Mouse (Mus musculus) kidney, postnatal 0 days (tissue): Measurements from ENCODE around the gene Tle3. TPM values are rescaled to one million over a fixed set of nuclear protein-coding genes. Genes with fewer than 3 reads are reported as not detected.

Experiments
- ATAC-seq: fragments of 200-750 bp; cut with Nextera tagmentation; replicated peaks from 2 replicates; pipeline ENCODE4 v1.8.0; 2017; ENCODE audit warnings: low read depth, moderate number of reproducible peaks, moderate TSS enrichment, moderate library complexity; ENCODE audit not compliant: low FRiP score
- DNase-seq: peaks from one replicate; pipeline ENCODE4 v3.0.0-alpha.2; 2016; ENCODE audit warnings: low spot score
- H3K27ac ChIP-seq: fragments of 300-500 bp; sonication (generic); 2 replicates; pipeline ENCODE4 v1.5.1; 2014; ENCODE audit warnings: mild to moderate bottlenecking
- H3K27me3 ChIP-seq: fragments of 300-500 bp; sonication (generic); 2 replicates; pipeline ENCODE4 v1.6.1; 2014; ENCODE audit warnings: low read length, mixed read lengths; ENCODE audit not compliant: insufficient read depth
- H3K36me3 ChIP-seq: fragments of 300-500 bp; sonication (generic); 2 replicates; pipeline ENCODE4 v1.6.1; 2014; ENCODE audit warnings: low read length, mixed read lengths; ENCODE audit not compliant: insufficient read depth
- H3K4me1 ChIP-seq: fragments of 300-500 bp; sonication (generic); replicated peaks from 2 replicates; pipeline ENCODE4 v1.6.1; 2014; ENCODE audit warnings: antibody characterized with exemption, low read length, mixed read lengths; ENCODE audit not compliant: insufficient read depth
- H3K4me2 ChIP-seq: fragments of 300-500 bp; sonication (generic); 2 replicates; pipeline ENCODE4 v1.6.1; 2014; ENCODE audit warnings: mild to moderate bottlenecking, low read length, moderate library complexity, mixed read lengths
- H3K4me3 ChIP-seq: fragments of 300-500 bp; sonication (generic); replicated peaks from 2 replicates; pipeline ENCODE4 v1.5.1; 2014; ENCODE audit warnings: low read depth, low read length
- H3K9ac ChIP-seq: fragments of 300-500 bp; sonication (generic); 2 replicates; pipeline ENCODE4 v1.6.1; 2014; ENCODE audit warnings: low read depth, low read length
- H3K9me3 ChIP-seq: fragments of 300-500 bp; sonication (generic); replicated peaks from 2 replicates; pipeline ENCODE4 v1.6.1; 2016; ENCODE audit warnings: low read length, inconsistent platforms, mixed read lengths
- CTCF ChIP-seq: IDR thresholded peaks from 2 replicates; pipeline ENCODE4 v1.5.1; 2016; ENCODE audit warnings: antibody characterized with exemption, low read depth, mild to moderate bottlenecking, moderate library complexity
- WGBS: fragments of 180-500 bp; shearing (Covaris S2); extraction: QIAGEN DNeasy Blood & Tissue Kit; methylation state at CpG from one replicate; pipeline ENCODE4 v1.1.7; 2014; 5-methylcytosine and 5-hydroxymethylcytosine counted together
- polyA plus RNA-seq: library from polyadenylated mRNA; unstranded; fragments of >200 nt; fragmentation: Nextera tagmentation; extraction: Ambion mirVana; gene quantifications from 2 replicates; pipeline ENCODE4 v1.2.1, GENCODE M21; 2015

Gene Tle3
- polyA plus RNA-seq, 1 experiment from 2014 or later = 22.0 TPM

DNA sequence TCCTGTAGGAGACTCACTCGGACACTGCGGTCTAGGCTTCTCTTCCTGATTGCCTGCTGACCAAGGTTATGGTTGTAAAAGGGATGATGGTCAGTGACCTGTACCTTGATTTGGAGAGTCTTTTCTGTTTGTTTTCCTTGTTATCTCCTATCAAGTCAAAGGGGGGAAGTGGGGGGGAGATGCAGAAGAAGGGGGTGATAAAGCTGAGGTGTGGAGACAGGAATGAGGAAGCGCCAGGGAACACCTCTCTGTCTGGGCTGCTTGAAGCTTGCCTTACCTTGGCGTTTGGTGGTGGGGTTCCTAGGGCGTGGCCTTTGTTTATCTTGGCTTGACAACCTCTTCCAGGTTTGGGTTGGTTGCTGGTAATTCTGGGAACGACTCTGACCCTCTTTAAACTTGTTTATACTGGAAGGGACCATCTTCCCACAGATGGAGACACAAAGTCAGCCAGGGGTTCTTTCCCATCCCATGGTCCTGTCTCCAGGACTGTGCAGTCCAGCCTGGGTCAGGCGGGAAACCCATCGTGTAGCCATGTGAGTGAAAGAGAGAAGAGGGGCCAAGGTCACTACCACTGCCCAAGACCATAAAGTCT lies 10.5 kb downstream of the Tle3 start:
- H3K27ac ChIP-seq = no peak overlapping the region
- whole genome bisulfite sequencing = 60% methylated on average over 8 of the region's 8 CpGs
- H3K36me3 ChIP-seq = peaks cover 5% of the 10 kb centered on the region; the same call in 1 of the 2 replicates
- no peak overlapping the region for H3K4me3 ChIP-seq
- H3K27me3 ChIP-seq = no peaks in the 10 kb centered on the region
- no peak overlapping the region for H3K4me2 ChIP-seq
- H3K9me3 ChIP-seq = no peaks in the 10 kb centered on the region
- no peak overlapping the region for H3K9ac ChIP-seq
- TF ChIP-seq CTCF = no peak
- no peak for DNase-seq
- H3K4me1 ChIP-seq = peaks cover 38% of the 10 kb centered on the region
- ATAC-seq = no peak

DNA sequence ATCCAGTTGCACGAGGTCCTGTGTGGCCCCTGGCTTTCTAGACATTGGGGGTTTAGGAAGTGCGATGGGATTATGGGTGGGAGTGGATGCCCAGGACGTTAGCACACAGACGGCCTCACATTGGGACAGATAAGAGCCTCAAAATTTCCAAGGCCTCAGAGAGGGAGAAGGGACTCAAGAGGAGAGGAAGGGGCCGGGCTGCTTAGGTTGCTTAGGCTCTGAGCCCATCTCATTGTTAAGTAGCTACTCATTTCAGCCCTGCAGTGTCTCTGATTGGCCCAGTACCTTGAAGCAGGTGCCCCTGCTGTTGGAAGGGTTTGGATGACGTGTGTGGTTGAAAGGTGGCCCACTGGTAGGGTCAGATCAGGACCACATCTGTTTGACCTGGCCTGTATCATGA lies 11.9 kb downstream of the Tle3 start:
- H3K27me3 ChIP-seq = no peaks in the 10 kb centered on the region
- H3K4me1 ChIP-seq = peaks cover 35% of the 10 kb centered on the region
- H3K4me3 ChIP-seq = no peak overlapping the region
- peaks cover 4% of the 10 kb centered on the region; the same call in 1 of the 2 replicates for H3K36me3 ChIP-seq
- WGBS = 84% methylated on average over 6 of the region's 6 CpGs
- no peak for TF ChIP-seq CTCF
- H3K4me2 ChIP-seq = no peak overlapping the region
- ATAC-seq = no peak
- no peak for DNase-seq
- no peaks in the 10 kb centered on the region for H3K9me3 ChIP-seq
- no peak overlapping the region for H3K9ac ChIP-seq
- H3K27ac ChIP-seq = no peak overlapping the region

DNA sequence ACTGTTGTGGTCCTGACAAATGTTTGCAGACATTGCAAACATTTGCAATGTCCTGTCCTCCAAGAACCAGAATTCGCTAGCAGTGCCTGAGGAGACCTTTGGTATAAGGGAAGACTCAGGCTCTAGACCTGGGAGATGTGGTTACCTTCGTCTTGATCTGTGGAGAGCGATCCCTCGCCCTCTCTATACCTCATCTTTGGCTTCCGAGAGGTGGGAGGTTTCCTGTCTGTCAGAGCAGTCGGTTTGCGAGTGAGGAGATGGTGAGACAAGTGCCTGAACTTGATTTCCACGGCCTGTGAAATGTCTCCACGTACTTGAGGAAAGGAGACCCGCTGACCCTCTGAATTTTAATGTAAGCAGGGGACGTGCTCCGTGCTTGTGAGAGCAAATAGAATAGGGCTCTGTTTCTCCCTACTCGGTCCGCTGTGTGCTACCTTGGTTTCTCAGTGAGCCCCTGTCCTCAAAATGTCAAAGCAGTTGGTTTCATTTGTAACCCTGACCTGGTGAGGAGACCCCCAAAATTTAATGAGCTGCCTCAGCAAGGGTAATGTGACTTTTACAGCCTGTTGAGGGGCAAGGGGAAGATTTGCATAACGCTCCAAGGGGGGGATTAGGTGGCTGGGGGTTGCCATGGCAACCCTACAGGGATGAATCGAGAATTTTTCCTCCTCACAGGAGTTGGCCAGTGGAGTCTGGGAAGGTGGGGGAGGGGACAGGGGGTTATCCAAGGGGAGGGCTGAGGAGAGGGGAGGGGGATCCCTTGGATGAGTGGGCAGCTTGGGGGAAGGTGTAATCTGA lies 12.7 kb downstream of the Tle3 start:
- H3K27ac ChIP-seq = no peak overlapping the region
- H3K4me2 ChIP-seq = no peak overlapping the region
- peaks cover 7% of the 10 kb centered on the region; the same call in 1 of the 2 replicates for H3K36me3 ChIP-seq
- H3K9ac ChIP-seq = no peak overlapping the region
- no peaks in the 10 kb centered on the region for H3K9me3 ChIP-seq
- peaks cover 38% of the 10 kb centered on the region for H3K4me1 ChIP-seq
- no peak overlapping the region for H3K4me3 ChIP-seq
- no peak for TF ChIP-seq CTCF
- no peaks in the 10 kb centered on the region for H3K27me3 ChIP-seq
- no peak for DNase-seq
- WGBS = 38% methylated on average over 16 of the region's 16 CpGs
- no peak for ATAC-seq

DNA sequence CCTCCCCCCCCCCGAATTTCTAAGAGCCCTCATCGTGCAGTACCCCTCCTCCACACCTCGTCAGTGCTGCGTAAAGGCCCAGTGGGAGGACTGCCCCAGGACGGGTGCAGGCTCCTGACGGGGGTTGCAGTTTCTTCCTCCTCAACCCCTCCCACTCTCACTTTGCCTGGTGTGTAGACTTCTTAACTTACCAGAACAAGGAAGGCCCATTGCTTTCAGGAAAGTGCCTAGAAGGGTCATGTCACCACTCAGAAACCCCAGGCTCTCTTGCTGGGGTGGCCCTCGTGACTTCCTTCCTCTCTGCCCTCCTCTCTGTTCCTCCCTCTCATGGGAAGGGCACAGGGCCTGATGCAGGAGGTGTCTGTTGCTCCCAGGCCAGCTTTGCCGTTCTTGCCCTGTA lies 13.6 kb downstream of the Tle3 start:
- peaks cover 10% of the 10 kb centered on the region; the same call in 1 of the 2 replicates for H3K36me3 ChIP-seq
- DNase-seq = no peak
- H3K27me3 ChIP-seq = no peaks in the 10 kb centered on the region
- H3K4me2 ChIP-seq = no peak overlapping the region
- TF ChIP-seq CTCF = no peak
- H3K4me3 ChIP-seq = no peak overlapping the region
- 31% methylated on average over 8 of the region's 8 CpGs for WGBS
- H3K4me1 ChIP-seq = peaks cover 36% of the 10 kb centered on the region
- no peak overlapping the region for H3K9ac ChIP-seq
- no peak for ATAC-seq
- no peaks in the 10 kb centered on the region for H3K9me3 ChIP-seq
- H3K27ac ChIP-seq = no peak overlapping the region

DNA sequence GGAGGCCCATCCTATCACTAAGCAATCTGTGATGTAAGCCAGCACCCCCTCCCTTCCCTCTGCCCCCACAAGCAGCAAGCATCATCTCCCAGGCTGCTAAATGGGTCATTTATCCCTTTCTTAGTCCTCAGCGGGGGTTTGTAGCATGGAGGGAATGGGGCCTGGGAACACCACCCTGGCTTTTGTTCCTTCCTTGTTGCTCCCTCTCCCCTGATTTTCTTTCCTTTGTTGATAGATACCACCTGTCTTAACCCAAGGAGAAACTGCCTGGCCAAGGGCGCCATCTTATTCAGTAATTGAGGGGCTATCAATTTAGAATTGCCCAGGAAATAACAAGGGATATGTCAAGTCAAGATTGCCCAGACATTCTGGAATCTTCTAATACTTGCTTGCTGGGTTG lies 14.1 kb downstream of the Tle3 start:
- no peak for TF ChIP-seq CTCF
- no peak for DNase-seq
- Histone ChIP-seq H3K4me2 (no peak overlapping the region), H3K36me3 (peaks cover 14% of the 10 kb centered on the region; the same call in 1 of the 2 replicates), H3K27ac (no peak overlapping the region), H3K4me1 (peaks cover 32% of the 10 kb centered on the region), H3K4me3 (no peak overlapping the region), H3K9me3 (no peaks in the 10 kb centered on the region), H3K27me3 (no peaks in the 10 kb centered on the region), H3K9ac (no peak overlapping the region)
- WGBS = 75% methylated on average over 2 of the region's 2 CpGs
- no peak for ATAC-seq

DNA sequence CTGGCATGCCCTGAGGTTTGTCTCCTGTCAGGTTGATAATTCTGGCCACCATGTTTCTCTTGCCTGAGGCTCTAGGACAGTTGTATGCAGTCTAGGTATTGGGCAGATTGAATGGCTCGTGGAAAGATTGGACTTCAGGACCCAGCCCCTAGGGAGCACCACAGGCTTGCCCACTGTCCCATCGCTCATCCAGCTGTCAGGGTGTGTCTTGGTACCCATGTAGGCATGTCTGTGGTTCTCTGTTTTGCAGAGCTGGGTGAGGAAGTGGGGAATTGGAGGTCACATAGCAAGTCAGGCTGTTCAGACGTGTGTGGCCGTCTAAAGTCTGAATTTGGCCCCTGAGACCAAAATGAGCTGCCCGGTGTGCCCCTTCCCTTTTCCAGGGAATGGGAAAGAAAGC lies 15.6 kb downstream of the Tle3 start:
- no peak for TF ChIP-seq CTCF

More for the DNA sequence above, 15.6 kb downstream of the Tle3 start:
- H3K27ac ChIP-seq = no peak overlapping the region
- no peaks in the 10 kb centered on the region for H3K27me3 ChIP-seq
- WGBS = 79% methylated on average over 5 of the region's 5 CpGs
- H3K36me3 ChIP-seq = peaks cover 10% of the 10 kb centered on the region; the same call in 1 of the 2 replicates
- H3K4me3 ChIP-seq = no peak overlapping the region
- H3K4me2 ChIP-seq = no peak overlapping the region
- ATAC-seq = no peak
- DNase-seq = no peak
- H3K9me3 ChIP-seq = no peaks in the 10 kb centered on the region
- H3K4me1 ChIP-seq = peaks cover 37% of the 10 kb centered on the region
- H3K9ac ChIP-seq = no peak overlapping the region
